Mouse (Mus musculus): ENCODE results near the gene Slc30a2.

DNA sequence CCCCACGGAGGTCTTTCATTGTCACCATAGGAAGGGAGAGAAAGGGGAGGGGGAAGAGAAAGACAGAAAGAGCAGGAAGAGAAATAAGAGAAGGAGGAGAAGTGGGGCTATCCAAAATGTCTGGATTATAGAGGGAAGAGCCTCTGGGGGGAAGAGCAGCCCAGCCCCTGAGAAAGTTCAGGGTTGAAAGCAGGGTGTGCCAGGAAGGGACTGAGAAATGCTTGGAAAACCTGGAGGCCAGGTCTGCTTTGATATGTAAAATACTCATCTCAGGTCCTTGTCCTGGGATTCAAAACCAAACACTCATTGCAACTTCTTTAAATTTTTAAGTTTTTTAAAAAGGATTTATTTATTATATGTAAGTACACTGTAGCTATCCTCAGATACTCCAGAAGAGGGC, 48.7 kb downstream of the Slc30a2 start:
- no peak for TF ChIP-seq CTCF (IDR thresholded peaks at IDR 0.05; ENCODE audit: borderline replicate concordance, extremely low read depth, insufficient read depth, insufficient read length)
- no peak for TF ChIP-seq POLR2A (IDR thresholded peaks at IDR 0.05; ENCODE audit: borderline replicate concordance, extremely low read depth, insufficient read depth, insufficient read length, poor library complexity, severe bottlenecking)
